Mouse (Mus musculus) lung, adult 2 months (tissue): Measurements from ENCODE around the gene Kank2. TPM values are rescaled to one million over a fixed set of nuclear protein-coding genes. Genes with fewer than 3 reads are reported as not detected.
A peak's percentile ranks its signal among the peaks of the same experiment; 100 is the strongest.
"Not testable (repeated sequence)": the region's sequence is repeated elsewhere in the genome, so short reads cannot be mapped to it uniquely, and the experiment has no call there.

Experiments used
- DNase-seq: peaks from one replicate; pipeline ENCODE4 v3.0.0; 2022
- H3K4me1 ChIP-seq: fragments of 200-500 bp; 2 replicates; pipeline ENCODE4 v1.6.1; 2011; ENCODE audit warnings: low read length; ENCODE audit not compliant: control insufficient read depth, insufficient read depth
- H3K4me3 ChIP-seq: fragments of 200-500 bp; replicated peaks from 2 replicates; pipeline ENCODE3; 2011; ENCODE audit warnings: low read depth, mild to moderate bottlenecking, control low read depth, low read length; ENCODE audit errors: extremely low read depth
- CTCF ChIP-seq: fragments of 200-500 bp; IDR thresholded peaks from 2 replicates; pipeline ENCODE4 v1.5.1; 2011; ENCODE audit warnings: mild to moderate bottlenecking, low read length, control low read depth; ENCODE audit not compliant: insufficient read depth
- POLR2A ChIP-seq: fragments of 200-500 bp; IDR thresholded peaks from 2 replicates; pipeline ENCODE4 v1.6.1; 2011; ENCODE audit warnings: low read depth, mild to moderate bottlenecking, control low read depth, low read length, borderline replicate concordance; ENCODE audit errors: extremely low read depth
- WGBS: fragments of 180-500 bp; shearing (Covaris S2); methylation state at CpG from one replicate; pipeline ENCODE4 v1.1.7; 2018; 5-methylcytosine and 5-hydroxymethylcytosine counted together
- polyA plus RNA-seq: library from polyadenylated mRNA; depleted of rRNA; stranded (reverse); fragments of >200 nt; gene quantifications from 2 replicates; pipeline ENCODE4 v1.2.3, GENCODE M21; 2012

Kank2 gene
- polyA plus RNA-seq, 1 experiment: 108 TPM

DNA sequence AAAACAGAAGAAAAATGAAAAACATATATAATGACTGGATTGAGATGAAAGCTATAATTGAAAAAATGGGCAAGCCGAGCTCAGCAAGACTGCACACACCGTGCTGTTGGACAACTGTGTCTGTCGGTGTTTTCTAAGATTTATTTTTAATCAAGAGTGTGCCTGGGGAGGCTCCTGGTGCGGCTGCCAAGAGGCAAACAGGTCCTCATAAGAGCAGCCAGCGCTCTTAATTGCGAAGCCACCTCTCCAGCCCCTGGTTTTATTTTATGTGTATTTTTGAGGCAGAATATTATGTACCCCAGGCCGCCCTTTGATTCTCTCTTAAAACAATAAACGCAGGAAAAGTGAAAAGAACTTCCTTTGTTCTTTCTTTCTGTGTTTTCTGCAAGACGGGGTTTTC is 10.3 kb downstream of the Kank2 start:
- 56% methylated on average over 9 of the region's 9 CpGs for WGBS
- TF ChIP-seq CTCF (no peak), POLR2A (no peak)
- DNase-seq: no peak
- H3K4me3 ChIP-seq: no peak overlapping the region
- H3K4me1 ChIP-seq: peaks cover 16% of the 10 kb centered on the region

DNA sequence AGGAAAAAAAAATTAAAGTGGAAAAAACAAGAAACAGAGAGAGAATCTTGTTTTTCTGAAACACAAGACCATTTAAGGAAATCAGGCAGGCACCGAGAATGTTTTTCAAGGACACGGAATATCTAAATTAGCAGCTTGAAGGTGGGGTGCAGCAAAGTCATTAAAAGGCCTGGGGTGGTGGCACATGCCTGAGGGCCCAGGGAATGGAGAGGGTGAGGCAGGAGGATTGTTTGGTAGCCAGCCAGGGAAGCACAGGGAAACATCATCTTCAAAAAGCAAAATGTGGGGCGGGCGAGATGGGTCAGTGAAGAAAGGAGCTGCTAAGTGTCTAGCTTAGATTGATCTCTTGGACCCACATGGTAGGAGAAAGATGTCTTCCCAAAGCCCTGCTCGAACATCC is 10.9 kb downstream of the Kank2 start:
- no peak for TF ChIP-seq CTCF
- H3K4me1 ChIP-seq: peaks cover 16% of the 10 kb centered on the region
- no peak for DNase-seq
- no peak overlapping the region for H3K4me3 ChIP-seq
- 70% methylated on average over 5 of the region's 5 CpGs for WGBS

DNA sequence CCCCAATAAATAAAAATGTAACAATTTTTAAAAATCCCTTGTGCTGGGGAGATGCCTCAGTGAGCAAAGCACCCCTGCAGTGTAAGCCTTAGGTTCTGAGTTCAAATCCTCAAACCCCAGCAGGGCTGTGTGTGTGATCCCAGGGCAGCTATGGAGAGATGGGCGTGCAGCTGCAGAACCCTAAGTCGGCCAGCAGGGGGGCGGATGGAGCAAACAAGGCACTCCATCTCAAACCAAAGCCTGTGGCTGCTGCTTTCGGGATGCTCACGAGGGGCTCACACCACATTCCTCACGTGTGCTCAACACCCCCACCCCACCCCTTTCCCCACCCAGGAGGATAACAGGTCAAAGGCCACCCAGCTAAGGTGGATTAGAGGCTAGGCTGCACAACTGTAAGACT is 11.6 kb downstream of the Kank2 start:
- Histone ChIP-seq H3K4me3 (no peak overlapping the region), H3K4me1 (peaks cover 13% of the 10 kb centered on the region)
- 9% methylated on average over 6 of the region's 6 CpGs for WGBS
- TF ChIP-seq CTCF (peak; percentile 82), POLR2A (no peak)
- peak; percentile 77 for DNase-seq

DNA sequence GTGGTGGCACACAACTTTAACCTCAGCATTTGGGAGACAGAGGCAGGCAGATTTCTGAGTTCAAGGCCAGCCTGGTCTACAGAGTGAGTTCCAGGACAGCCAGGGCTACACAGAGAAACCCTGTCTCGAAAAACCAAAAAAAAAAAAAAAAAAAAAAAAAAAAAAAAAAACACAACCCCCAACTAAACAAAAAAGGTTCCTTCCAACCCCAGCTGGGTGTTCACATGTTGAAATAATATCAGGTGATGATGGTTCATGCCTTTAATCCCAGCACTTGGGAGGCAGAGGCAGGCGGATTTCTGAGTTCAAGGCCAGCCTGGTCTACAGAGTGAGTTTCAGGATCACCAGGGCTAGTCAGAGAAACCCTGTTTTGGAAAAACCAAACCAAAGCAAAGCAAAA is 12.2 kb downstream of the Kank2 start:
- not testable (repeated sequence) for H3K4me1 ChIP-seq, DNase-seq, H3K4me3 ChIP-seq
- WGBS: 73% methylated on average over 2 of the region's 2 CpGs

DNA sequence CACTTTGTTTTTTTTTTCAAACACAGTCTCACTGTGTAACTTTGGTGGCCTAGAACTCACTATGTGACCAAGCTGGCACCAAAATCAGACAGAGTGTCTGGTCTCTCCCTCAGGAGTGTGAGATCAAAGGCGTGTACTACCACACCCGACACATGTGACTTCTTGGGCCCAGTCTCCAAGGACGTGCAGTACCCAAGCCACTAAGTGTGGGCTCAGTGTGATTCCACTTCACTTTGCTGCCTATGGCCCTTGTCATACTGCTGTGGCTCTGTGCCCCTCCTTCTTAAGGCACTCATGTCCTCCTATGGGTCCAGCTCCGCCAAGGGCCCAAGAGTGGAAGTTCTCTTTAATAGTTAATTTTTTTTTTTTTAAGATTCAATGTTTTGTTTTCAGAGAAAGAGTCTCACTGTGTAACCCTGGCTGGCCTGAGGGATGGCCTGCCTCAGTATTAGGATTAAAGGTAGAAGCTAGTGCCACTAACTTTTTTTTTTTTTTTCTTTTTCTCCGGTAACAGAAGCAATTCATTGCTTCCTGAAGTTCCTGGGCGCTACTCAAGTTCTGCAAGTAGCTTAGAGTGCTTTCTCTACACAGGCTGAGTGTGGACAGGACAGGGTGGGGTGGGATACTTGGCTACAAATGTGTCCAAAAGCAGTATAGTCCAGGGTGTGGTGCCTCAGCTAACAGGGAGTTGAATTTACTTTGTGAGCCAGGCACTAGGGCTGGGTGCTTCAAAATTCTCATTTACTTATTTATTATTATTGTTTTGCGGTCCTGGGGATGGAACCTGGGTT is 13.8 kb downstream of the Kank2 start:
- no peak overlapping the region for H3K4me3 ChIP-seq
- peak; percentile 56 for DNase-seq
- TF ChIP-seq CTCF: no peak
- TF ChIP-seq POLR2A: peak; percentile 37; the same call in 1 of the 2 replicates
- H3K4me1 ChIP-seq: peaks cover 10% of the 10 kb centered on the region
- 51% methylated on average over 7 of the region's 7 CpGs for WGBS

DNA sequence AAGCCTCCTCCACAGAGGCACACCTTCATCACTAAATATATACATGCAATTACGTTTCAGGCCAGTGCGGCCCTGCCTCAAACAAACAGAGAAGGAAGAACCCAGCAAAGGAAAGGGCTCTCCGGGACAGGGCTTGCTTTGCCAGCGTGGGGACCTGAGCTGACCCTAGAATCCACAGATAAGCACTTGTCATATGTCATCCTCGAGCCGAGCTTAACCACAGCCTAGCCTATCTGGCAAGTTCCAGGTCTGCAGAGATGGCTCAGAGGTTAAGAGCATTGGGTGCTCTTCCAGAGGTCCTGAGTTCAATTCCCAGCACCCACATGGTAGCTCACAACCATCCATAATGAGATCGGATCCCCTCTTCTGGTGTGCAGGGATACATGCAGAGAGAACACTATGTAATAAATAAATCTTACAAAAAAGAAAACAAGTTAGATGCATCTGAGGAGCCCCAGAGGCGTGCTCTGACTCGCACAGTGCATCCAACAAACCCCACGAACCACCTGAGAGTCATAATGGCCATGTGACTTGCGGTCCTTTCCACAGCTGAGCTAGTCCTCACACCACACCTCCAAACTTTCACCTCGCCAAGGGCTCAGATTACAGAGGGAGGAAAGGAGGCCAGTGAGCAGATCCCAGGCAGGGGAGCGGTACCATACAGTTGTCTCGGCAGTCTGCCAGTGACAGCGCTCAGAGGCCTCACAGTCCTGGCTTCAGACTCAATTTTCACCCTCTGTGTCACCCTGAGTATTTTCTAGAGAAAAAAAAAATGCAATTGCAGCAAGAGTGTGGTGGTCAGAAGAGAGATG is 16.7 kb downstream of the Kank2 start:
- Histone ChIP-seq H3K4me3 (no peak overlapping the region), H3K4me1 (peaks cover 7% of the 10 kb centered on the region)
- 65% methylated on average over 15 of the region's 15 CpGs for WGBS
- TF ChIP-seq CTCF: no peak
- DNase-seq: no peak

DNA sequence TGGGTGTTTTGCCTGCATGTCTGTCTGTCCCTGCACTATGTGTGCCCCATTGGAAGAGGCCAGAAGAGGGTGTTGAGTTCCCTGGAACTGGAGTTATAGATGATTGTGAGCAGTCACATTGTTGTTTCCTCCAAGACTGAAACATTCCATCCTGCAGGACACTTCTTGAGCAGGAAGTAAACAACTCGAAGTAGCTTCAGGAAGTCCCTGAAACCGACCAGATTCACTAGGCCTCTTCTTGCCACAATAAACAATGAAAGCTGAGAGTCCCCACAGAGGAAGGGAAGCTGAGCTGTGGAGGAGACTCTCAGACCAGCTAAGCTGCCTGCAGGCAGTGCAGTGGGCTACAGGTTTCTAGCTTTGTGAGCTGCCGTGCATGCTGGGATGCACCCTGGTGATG is 20.8 kb downstream of the Kank2 start:
- DNase-seq: no peak
- TF ChIP-seq POLR2A: no peak
- TF ChIP-seq CTCF: no peak
- 72% methylated on average over 3 of the region's 3 CpGs for WGBS
- H3K4me1 ChIP-seq: 0 out of 2 replicates have a peak, but pooled peaks cover 5% of the 10 kb centered on the region
- no peak overlapping the region for H3K4me3 ChIP-seq

DNA sequence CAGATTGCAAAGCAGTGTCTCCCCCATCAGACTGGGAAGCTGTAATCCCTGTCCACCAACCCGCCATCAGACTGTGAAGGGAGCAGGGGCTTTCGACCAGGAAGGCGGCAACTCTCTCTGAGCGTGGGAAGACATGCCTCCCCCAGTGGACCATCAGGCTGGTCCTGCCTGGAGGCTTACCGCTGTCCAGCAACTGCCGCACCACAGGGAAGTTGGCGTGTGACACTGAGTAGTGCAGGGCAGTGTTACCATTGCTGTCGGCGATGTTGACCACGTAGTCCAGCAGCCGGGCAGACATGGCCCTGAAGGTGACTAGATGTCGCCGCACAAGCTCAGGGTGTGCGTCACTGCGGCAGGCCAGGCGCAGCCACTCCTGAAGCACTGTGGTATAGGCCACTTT is 24.2 kb downstream of the Kank2 start:
- no peak for DNase-seq
- WGBS: 87% methylated on average over 16 of the region's 16 CpGs

DNA sequence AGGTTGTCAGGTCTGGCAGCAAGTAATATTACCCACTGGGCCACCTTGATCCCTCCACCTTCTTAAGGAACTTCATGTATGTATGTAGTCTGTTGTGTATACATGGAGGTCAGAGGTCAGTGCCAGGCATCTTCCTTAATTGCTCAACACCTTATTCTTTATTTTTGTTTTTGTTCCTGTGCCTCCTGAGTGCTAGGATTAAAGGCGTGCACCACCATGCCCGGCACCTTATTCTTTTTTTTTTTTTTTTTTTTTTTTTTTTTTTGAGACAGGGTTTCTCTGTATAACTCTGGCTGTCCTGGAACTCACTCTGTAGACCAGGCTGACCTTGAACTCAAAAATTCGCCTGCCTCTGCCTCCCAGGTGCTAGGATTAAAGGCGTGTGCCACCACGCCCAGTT is 25.1 kb downstream of the Kank2 start:
- H3K4me1 ChIP-seq: peaks cover 13% of the 10 kb centered on the region
- WGBS: 82% methylated on average over 5 of the region's 5 CpGs
- DNase-seq, H3K4me3 ChIP-seq: not testable (repeated sequence)

More for the DNA sequence above, 24.2 kb downstream of the Kank2 start:
- peaks cover 6% of the 10 kb centered on the region for H3K4me1 ChIP-seq
- H3K4me3 ChIP-seq: no peak overlapping the region
- no peak for TF ChIP-seq CTCF
- TF ChIP-seq POLR2A: no peak

DNA sequence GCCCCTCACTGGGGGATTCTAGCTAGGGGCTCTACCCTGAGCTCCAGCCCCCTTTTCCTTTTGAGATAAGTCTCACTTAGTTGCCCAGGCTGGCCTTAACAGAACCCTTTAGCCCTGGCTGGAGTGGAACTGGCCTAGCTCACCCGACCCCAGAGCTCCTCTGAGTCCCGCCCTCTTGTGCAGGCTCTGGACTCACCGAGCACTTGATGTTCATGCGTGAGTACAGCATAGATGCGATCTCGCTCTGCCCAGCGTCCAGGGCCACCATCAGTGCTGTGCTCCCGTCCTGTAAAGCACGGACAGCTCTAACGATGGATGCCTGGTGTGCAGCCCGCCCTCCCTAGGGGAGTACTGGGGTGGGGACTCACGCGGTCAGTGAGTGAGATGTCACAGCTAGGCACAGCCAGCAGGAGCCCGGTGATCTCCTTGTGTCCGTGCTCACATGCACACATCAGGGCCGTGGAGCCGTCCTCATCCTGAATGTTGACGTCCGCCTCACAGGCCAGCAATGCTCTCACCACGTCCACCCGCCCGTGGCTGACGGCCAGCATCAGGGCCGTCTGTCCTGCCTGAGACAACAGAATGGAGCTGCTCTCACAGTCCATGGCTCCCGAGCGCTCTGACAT is 28.9 kb downstream of the Kank2 start:
- no peak overlapping the region for H3K4me3 ChIP-seq
- TF ChIP-seq CTCF (no peak), POLR2A (no peak)
- peaks cover 13% of the 10 kb centered on the region for H3K4me1 ChIP-seq
- no peak for DNase-seq
- 61% methylated on average over 26 of the region's 26 CpGs for WGBS
